Mouse (Mus musculus) myocyte (in vitro differentiated cells): ENCODE results near the gene Scgb1c1. TPM values are rescaled to one million over a fixed set of nuclear protein-coding genes. Genes with fewer than 3 reads are reported as not detected.

Source experiments
- H3K27me3 ChIP-seq: one replicate; pipeline ENCODE4 v1.6.1; 2011; ENCODE audit not compliant: control insufficient read depth, insufficient read depth, insufficient read length
- H3K36me3 ChIP-seq: one replicate; pipeline ENCODE4 v1.6.1; 2011; ENCODE audit not compliant: control insufficient read depth, insufficient read depth
- H3K4me2 ChIP-seq: one replicate; pipeline ENCODE4 v1.6.1; 2011; ENCODE audit warnings: low read depth, control low read depth
- H3K4me3 ChIP-seq: one replicate; pipeline ENCODE4 v1.5.1; 2011; ENCODE audit warnings: mild to moderate bottlenecking, control low read depth, moderate library complexity
- H3K79me2 ChIP-seq: one replicate; pipeline ENCODE4 v1.6.1; 2011; ENCODE audit not compliant: control insufficient read depth, insufficient read depth
- H3ac ChIP-seq: one replicate; pipeline ENCODE4 v1.6.1; 2011; ENCODE audit not compliant: control insufficient read depth, insufficient read length
- CEBPB ChIP-seq: IDR thresholded peaks from 2 replicates; pipeline ENCODE4 v1.6.1; 2011; ENCODE audit warnings: mild to moderate bottlenecking, moderate library complexity; ENCODE audit not compliant: poor library complexity, insufficient read depth, severe bottlenecking
- E2F4 ChIP-seq: IDR thresholded peaks from one replicate; pipeline ENCODE4 v1.6.1; 2011; ENCODE audit warnings: mild to moderate bottlenecking, control low read depth, moderate library complexity; ENCODE audit not compliant: insufficient read depth
- MAX ChIP-seq: IDR thresholded peaks from one replicate; pipeline ENCODE4 v1.6.1; 2011; ENCODE audit warnings: low read depth, mild to moderate bottlenecking, control low read depth
- MYOD1 ChIP-seq, 3 experiments: IDR thresholded peaks; one replicate each; pipeline ENCODE4 v1.6.1; 2011; ENCODE audit warnings: control low read depth in 2 of 3, low read depth in 2 of 3, mild to moderate bottlenecking in 2 of 3, moderate library complexity in 1 of 3; ENCODE audit not compliant: insufficient read length in 2 of 3, control insufficient read depth in 1 of 3
- MYOG ChIP-seq, 3 experiments: IDR thresholded peaks; one replicate each; pipeline ENCODE4 v1.6.1; 2011; ENCODE audit warnings: control low read depth in 2 of 3, low read depth in 2 of 3, mild to moderate bottlenecking in 2 of 3; ENCODE audit not compliant: insufficient read length in 2 of 3, control insufficient read depth in 1 of 3, insufficient read depth in 1 of 3
- POLR2A ChIP-seq: IDR thresholded peaks from one replicate; pipeline ENCODE4 v1.6.1; 2011; ENCODE audit warnings: low read depth, mild to moderate bottlenecking, control low read depth, moderate library complexity; ENCODE audit not compliant: insufficient read length
- POLR2AphosphoS2 ChIP-seq: IDR thresholded peaks from one replicate; pipeline ENCODE4 v1.6.1; 2011; ENCODE audit warnings: low read depth, control low read depth; ENCODE audit not compliant: insufficient read length
- REST ChIP-seq: IDR thresholded peaks from one replicate; pipeline ENCODE4 v1.6.1; 2011; ENCODE audit warnings: mild to moderate bottlenecking, control low read depth, moderate library complexity; ENCODE audit not compliant: insufficient read depth, insufficient read length
- SRF ChIP-seq: IDR thresholded peaks from one replicate; pipeline ENCODE4 v1.6.1; 2011; ENCODE audit warnings: low read depth; ENCODE audit not compliant: control insufficient read depth, insufficient read length
- TCF12 ChIP-seq: IDR thresholded peaks from one replicate; pipeline ENCODE4 v1.6.1; 2011; ENCODE audit warnings: mild to moderate bottlenecking, control low read depth; ENCODE audit not compliant: poor library complexity, insufficient read depth, severe bottlenecking
- TCF3 ChIP-seq: IDR thresholded peaks from one replicate; pipeline ENCODE4 v1.6.1; 2011; ENCODE audit warnings: low read depth, control low read depth; ENCODE audit not compliant: insufficient read length
- USF1 ChIP-seq: IDR thresholded peaks from one replicate; pipeline ENCODE4 v1.6.1; 2011; ENCODE audit warnings: low read depth, mild to moderate bottlenecking, control low read depth, moderate library complexity
- polyA plus RNA-seq: library from polyadenylated mRNA; unstranded; fragments of >200 nt; fragmentation: generic; extraction: Trizol; gene quantifications from one replicate; pipeline ENCODE4 v1.2.1, GENCODE M21; 2012; ENCODE audit warnings: missing spikeins

The Scgb1c1 gene
- polyA plus RNA-seq, 1 experiment = not detected

DNA sequence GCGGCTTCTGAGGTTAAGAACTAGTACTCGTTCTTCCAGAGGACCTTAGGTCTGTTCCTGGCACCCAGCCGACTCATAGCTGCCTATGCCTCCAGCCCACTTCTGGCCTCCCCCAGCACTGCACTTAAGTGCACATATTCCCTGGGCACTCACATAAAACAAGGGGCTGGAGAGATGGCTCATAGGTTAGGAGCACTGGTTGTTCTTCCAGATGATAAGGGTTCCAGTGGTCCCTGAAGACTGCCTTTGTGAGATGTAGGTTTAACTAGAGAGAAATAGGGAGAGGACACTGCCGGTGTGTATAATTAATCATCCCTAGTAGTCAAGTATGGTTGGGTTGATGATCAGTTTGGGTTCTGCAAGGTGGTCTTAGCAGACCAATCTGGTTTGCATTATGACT, 22.6 kb upstream of the Scgb1c1 start:
- Histone ChIP-seq H3ac (no peak overlapping the region), H3K79me2 (no peaks in the 10 kb centered on the region), H3K36me3 (no peaks in the 10 kb centered on the region), H3K27me3 (no peaks in the 10 kb centered on the region), H3K4me3 (no peak overlapping the region), H3K4me2 (no peak overlapping the region)
- no peak for TF ChIP-seq CEBPB
- no peak for TF ChIP-seq REST
- TF ChIP-seq MAX = no peak
- no peak for TF ChIP-seq POLR2AphosphoS2
- no peak for TF ChIP-seq MYOG (IDR thresholded peaks at IDR 0.05; ENCODE audit: control insufficient read depth in 1 of 3, insufficient read depth in 1 of 3, insufficient read length in 2 of 3, low read depth in 2 of 3)
- no peak for TF ChIP-seq SRF
- no peak for TF ChIP-seq E2F4
- TF ChIP-seq TCF3 = no peak
- no peak for TF ChIP-seq TCF12
- TF ChIP-seq USF1 = no peak

GRCm38 (mm10) chr7:140828171-140828881, 17.0 kb upstream of the Scgb1c1 start:
- Histone ChIP-seq H3ac (no peak overlapping the region), H3K79me2 (no peaks in the 10 kb centered on the region), H3K27me3 (no peaks in the 10 kb centered on the region), H3K36me3 (no peaks in the 10 kb centered on the region), H3K4me2 (peak overlapping the region; percentile 28), H3K4me3 (no peak overlapping the region)
- no peak for TF ChIP-seq USF1
- no peak for TF ChIP-seq POLR2AphosphoS2
- no peak for TF ChIP-seq TCF12
- no peak for TF ChIP-seq MYOG (IDR thresholded peaks at IDR 0.05; ENCODE audit: control insufficient read depth in 1 of 3, insufficient read depth in 1 of 3, insufficient read length in 2 of 3, low read depth in 2 of 3)
- TF ChIP-seq POLR2A = no peak
- TF ChIP-seq E2F4 = no peak
- TF ChIP-seq TCF3 = no peak
- TF ChIP-seq REST = no peak
- no peak for TF ChIP-seq MAX

DNA sequence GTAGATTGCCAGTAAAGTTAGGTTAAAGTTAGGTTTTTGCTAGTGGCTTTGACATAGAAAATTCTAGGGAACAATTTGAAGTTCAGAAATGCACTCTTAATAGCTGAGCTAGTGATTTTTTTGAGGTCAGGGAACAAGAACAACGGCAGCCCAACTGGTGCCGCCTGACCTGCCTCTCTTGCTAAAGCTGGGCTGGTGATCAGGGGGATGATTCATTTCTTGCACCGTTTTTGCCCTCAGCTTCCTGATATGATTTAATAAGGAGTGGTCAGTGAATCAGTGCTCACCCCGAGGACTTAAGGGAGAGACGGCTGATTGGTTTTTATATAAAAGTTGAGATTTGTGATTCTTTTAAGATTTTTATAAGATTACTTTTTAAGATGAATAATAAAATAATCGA, 13.9 kb upstream of the Scgb1c1 start:
- TF ChIP-seq CEBPB = no peak
- no peak for TF ChIP-seq POLR2A
- no peak for TF ChIP-seq USF1
- TF ChIP-seq POLR2AphosphoS2 = no peak
- TF ChIP-seq REST = no peak
- no peak for TF ChIP-seq MAX
- no peak for TF ChIP-seq TCF3
- TF ChIP-seq MYOD1 (IDR thresholded peaks at IDR 0.05; ENCODE audit: control insufficient read depth in 1 of 3, insufficient read length in 2 of 3, low read depth in 2 of 3) = no peak
- no peak for TF ChIP-seq E2F4
- TF ChIP-seq TCF12 = no peak
- no peak for TF ChIP-seq MYOG (IDR thresholded peaks at IDR 0.05; ENCODE audit: control insufficient read depth in 1 of 3, insufficient read depth in 1 of 3, insufficient read length in 2 of 3, low read depth in 2 of 3)
- TF ChIP-seq SRF = no peak
- no peak overlapping the region for H3K4me3 ChIP-seq
- H3K79me2 ChIP-seq = no peaks in the 10 kb centered on the region
- no peaks in the 10 kb centered on the region for H3K36me3 ChIP-seq
- H3K27me3 ChIP-seq = no peaks in the 10 kb centered on the region
- no peak overlapping the region for H3K4me2 ChIP-seq
- H3ac ChIP-seq = no peak overlapping the region

- no peak overlapping the region for H3K4me2 ChIP-seq
- TF ChIP-seq USF1 = no peak
- TF ChIP-seq TCF12 = no peak
- TF ChIP-seq SRF = no peak
- TF ChIP-seq MYOD1 (IDR thresholded peaks at IDR 0.05; ENCODE audit: control insufficient read depth in 1 of 3, insufficient read length in 2 of 3, low read depth in 2 of 3) = no peak
- TF ChIP-seq CEBPB = no peak
- no peak for TF ChIP-seq POLR2A
- TF ChIP-seq E2F4 = no peak
- no peak for TF ChIP-seq MYOG (IDR thresholded peaks at IDR 0.05; ENCODE audit: control insufficient read depth in 1 of 3, insufficient read depth in 1 of 3, insufficient read length in 2 of 3, low read depth in 2 of 3)
- no peak overlapping the region for H3K4me3 ChIP-seq
- H3ac ChIP-seq = no peak overlapping the region
- no peaks in the 10 kb centered on the region for H3K79me2 ChIP-seq
- H3K27me3 ChIP-seq = no peaks in the 10 kb centered on the region
- H3K36me3 ChIP-seq = no peaks in the 10 kb centered on the region
Observed at GRCm38 (mm10) chr7:140833341-140833740, 12.0 kb upstream of the Scgb1c1 start.
